Mouse (Mus musculus): ENCODE measurements around the gene Plekha6. TPM values are rescaled to one million over a fixed set of nuclear protein-coding genes. Genes with fewer than 3 reads are reported as not detected.

The Plekha6 gene
- polyA plus RNA-seq, 1 experiment from 2014 or later: 10.6 TPM

DNA sequence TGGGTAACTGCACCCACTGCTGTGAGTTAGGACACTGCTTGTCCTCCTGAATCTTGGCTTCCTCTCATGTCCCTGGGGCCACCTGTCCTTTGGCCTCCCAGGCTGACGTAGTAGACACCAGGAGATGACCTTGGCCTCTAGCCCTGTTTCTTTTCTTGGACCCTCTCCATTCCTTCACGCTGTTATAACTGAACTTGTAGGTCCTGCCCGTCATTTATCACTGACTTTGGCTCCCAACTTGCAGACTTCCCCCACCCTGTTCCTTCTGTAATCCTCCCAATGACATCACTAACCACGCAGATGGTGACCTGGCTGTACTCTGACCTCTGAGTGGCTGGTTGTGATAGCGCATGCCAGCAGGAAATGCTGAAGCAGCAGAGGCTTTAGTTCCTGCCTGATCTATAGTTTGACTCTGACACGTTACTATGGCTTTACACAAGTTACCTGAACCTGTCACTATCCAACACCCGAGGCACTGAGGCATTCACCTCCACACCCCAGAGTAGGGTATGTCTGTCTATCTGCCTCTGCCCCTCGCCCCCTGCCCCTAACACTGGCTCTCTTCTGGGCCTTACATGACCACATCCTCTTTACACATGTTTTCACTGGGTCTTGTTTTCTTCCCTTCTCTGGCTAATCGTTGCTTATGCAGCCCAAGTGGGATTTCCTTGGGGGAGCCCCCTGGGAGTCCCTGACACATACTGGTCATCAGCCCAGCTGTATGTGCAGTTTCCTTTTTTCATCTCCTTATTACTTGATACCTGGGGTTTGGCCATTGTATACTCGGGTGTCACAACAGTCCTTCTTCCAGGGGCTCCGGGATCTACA, 183.9 kb downstream of the Plekha6 start:
- Histone ChIP-seq H3K27ac (replicated peaks) (no peak overlapping the region), H3K4me1 (peaks cover 11% of the 10 kb centered on the region), H3K4me2 (no peak overlapping the region), H3K27me3 (replicated peaks) (peaks cover 23% of the 10 kb centered on the region), H3K9me3 (no peaks in the 10 kb centered on the region), H3K36me3 (no peaks in the 10 kb centered on the region), H3K9ac (no peak overlapping the region), H3K4me3 (no peak overlapping the region)
- no peak for ATAC-seq (ENCODE audit: extremely low read depth, insufficient number of reproducible peaks, low FRiP score, low TSS enrichment)
- WGBS: 49% methylated on average over 11 of the region's 11 CpGs

DNA sequence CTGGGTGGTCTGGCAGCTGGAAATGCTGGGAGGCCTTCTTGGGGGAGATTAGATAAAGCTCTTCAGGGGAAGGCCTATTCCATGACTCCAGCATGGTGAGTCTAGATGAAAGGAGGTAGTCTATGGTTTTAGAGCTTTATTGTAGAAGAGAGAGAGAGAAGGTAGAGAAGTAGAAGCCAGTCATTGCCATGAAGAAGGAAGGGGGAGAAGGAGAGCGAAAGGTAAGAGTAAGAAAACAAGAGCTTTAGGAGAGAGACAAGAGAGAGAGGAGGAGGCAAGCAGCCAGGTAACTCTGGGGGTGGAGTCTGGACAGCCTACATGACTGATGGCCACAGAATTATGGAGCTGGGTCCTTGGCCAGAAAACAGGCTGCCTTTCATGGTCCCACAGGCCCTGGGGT, 186.2 kb downstream of the Plekha6 start, which contains the start of gene Ren1:
Ren1 (plus strand) TSS at position 301 of the 400 bp plus-strand sequence.
- WGBS: 100% methylated on average over 1 of the region's 1 CpGs
- Histone ChIP-seq H3K4me3 (no peak within 1 kb of the TSS), H3K4me2 (no peak within 1 kb of the TSS), H3K4me1 (peaks cover 11% of the 10 kb centered on the region), H3K36me3 (no peaks in the 10 kb centered on the region), H3K9ac (no peak within 1 kb of the TSS), H3K27me3 (replicated peaks) (peaks cover 45% of the 10 kb centered on the region), H3K9me3 (no peaks in the 10 kb centered on the region), H3K27ac (replicated peaks) (no peak within 1 kb of the TSS)
- ATAC-seq (ENCODE audit: extremely low read depth, insufficient number of reproducible peaks, low FRiP score, low TSS enrichment): no peak

DNA sequence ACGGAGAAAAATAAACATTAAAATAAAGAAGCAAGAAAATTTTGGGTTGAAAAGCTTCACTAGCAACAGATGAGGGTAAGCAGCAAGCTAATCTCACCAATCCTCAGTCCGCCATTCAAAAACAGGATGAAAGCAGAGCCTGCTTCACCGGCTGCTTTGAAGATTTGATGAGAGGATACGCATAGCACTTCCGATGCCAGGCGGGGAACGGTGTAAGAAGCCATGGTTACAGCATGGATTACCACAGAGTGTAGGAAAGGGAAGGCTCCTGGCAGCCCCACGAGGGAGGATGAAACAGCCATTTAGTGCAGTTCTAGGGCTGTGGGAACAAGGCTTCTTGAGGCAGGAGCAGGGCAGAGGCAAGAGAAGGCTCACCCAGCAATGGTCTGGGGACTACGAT, 187.8 kb downstream of the Plekha6 start:
- Histone ChIP-seq H3K4me1 (peaks cover 15% of the 10 kb centered on the region), H3K27me3 (replicated peaks) (peaks cover 60% of the 10 kb centered on the region), H3K27ac (replicated peaks) (no peak overlapping the region), H3K9me3 (no peaks in the 10 kb centered on the region), H3K4me2 (no peak overlapping the region), H3K36me3 (no peaks in the 10 kb centered on the region), H3K9ac (no peak overlapping the region), H3K4me3 (no peak overlapping the region)
- no peak for ATAC-seq (ENCODE audit: extremely low read depth, insufficient number of reproducible peaks, low FRiP score, low TSS enrichment)
- WGBS: 54% methylated on average over 9 of the region's 9 CpGs

Other genes with a start within 250 kb of the Plekha6 start
- 19.2 and 23.4 TPM in 2 replicates for gene Mdm4, start 133.6 kb upstream of the Plekha6 start, polyA plus RNA-seq (2015; fragmentation: Nextera tagmentation; extraction: Ambion mirVana)
- 8.5 and 9.5 TPM in 2 replicates for gene Pik3c2b, start 118.5 kb upstream of the Plekha6 start, polyA plus RNA-seq (2015; fragmentation: Nextera tagmentation; extraction: Ambion mirVana)
- gene Ppp1r15b, start 33.1 kb upstream of the Plekha6 start, polyA plus RNA-seq (2015; fragmentation: Nextera tagmentation; extraction: Ambion mirVana): 24.2 and 24.8 TPM in 2 replicates
- 0.13 and 0.18 TPM in 2 replicates for gene Golt1a, start 145.6 kb downstream of the Plekha6 start, polyA plus RNA-seq (2015; fragmentation: Nextera tagmentation; extraction: Ambion mirVana)
- gene Kiss1, start 157.7 kb downstream of the Plekha6 start, polyA plus RNA-seq (2015; fragmentation: Nextera tagmentation; extraction: Ambion mirVana): 0.60 TPM in 1 of 2 replicates, not detected in the other
- gene Ren1, start 186.3 kb downstream of the Plekha6 start, polyA plus RNA-seq (2015; fragmentation: Nextera tagmentation; extraction: Ambion mirVana): 0.39 TPM in 1 of 2 replicates, not detected in the other
- gene Etnk2, start 199.4 kb downstream of the Plekha6 start, polyA plus RNA-seq (2015; fragmentation: Nextera tagmentation; extraction: Ambion mirVana): 1.5 and 1.6 TPM in 2 replicates

Data from heart, embryonic 13.5 days (tissue).